Mouse (Mus musculus) spleen, postnatal 14 days (tissue): Measurements from ENCODE around the gene Macrod2.

Experiments used
- DNase-seq, 2 experiments: peaks; one replicate each; pipeline ENCODE4 v3.0.0; 2021 to 2022; ENCODE audit warnings: low spot score in 2 of 2

Macrod2 gene

GRCm38 (mm10) chr2:141449078-141449680 is 1054.1 kb downstream of the Macrod2 start:
- no peak for DNase-seq

- DNase-seq: no peak
Measured at GRCm38 (mm10) chr2:141463946-141464345, 1068.8 kb downstream of the Macrod2 start.

GRCm38 (mm10) chr2:141472791-141473190 is 1077.7 kb downstream of the Macrod2 start:
- no peak for DNase-seq

- DNase-seq: no peak
Measured at GRCm38 (mm10) chr2:141477585-141477984, 1082.5 kb downstream of the Macrod2 start.

- no peak for DNase-seq
Measured at GRCm38 (mm10) chr2:141490518-141490917, 1095.4 kb downstream of the Macrod2 start.

GRCm38 (mm10) chr2:141505451-141505850 is 1110.3 kb downstream of the Macrod2 start:
- DNase-seq: no peak

- no peak for DNase-seq
Measured at GRCm38 (mm10) chr2:141507929-141508897, 1113.1 kb downstream of the Macrod2 start.

- DNase-seq: no peak
Measured at GRCm38 (mm10) chr2:141514976-141515375, 1119.9 kb downstream of the Macrod2 start.

GRCm38 (mm10) chr2:141522081-141522480 is 1127.0 kb downstream of the Macrod2 start:
- no peak for DNase-seq

GRCm38 (mm10) chr2:141545877-141546276 is 1150.8 kb downstream of the Macrod2 start:
- DNase-seq: no peak

- no peak for DNase-seq
Measured at GRCm38 (mm10) chr2:141551701-141552100, 1156.6 kb downstream of the Macrod2 start.

- DNase-seq: no peak
Measured at GRCm38 (mm10) chr2:141556747-141557146, 1161.6 kb downstream of the Macrod2 start.

GRCm38 (mm10) chr2:141558242-141558827 is 1163.2 kb downstream of the Macrod2 start:
- DNase-seq: no peak

GRCm38 (mm10) chr2:141565986-141566385 is 1170.9 kb downstream of the Macrod2 start:
- DNase-seq: no peak

GRCm38 (mm10) chr2:141571360-141571759 is 1176.3 kb downstream of the Macrod2 start:
- DNase-seq: no peak

GRCm38 (mm10) chr2:141578206-141578605 is 1183.1 kb downstream of the Macrod2 start:
- DNase-seq: no peak

- DNase-seq: no peak
Measured at GRCm38 (mm10) chr2:141582431-141582830, 1187.3 kb downstream of the Macrod2 start.

GRCm38 (mm10) chr2:141582933-141583332 is 1187.8 kb downstream of the Macrod2 start:
- DNase-seq: no peak

GRCm38 (mm10) chr2:141587290-141587689 is 1192.2 kb downstream of the Macrod2 start:
- no peak for DNase-seq

GRCm38 (mm10) chr2:141591326-141591725 is 1196.2 kb downstream of the Macrod2 start:
- DNase-seq: no peak

- no peak for DNase-seq
Measured at GRCm38 (mm10) chr2:141594811-141595210, 1199.7 kb downstream of the Macrod2 start.

GRCm38 (mm10) chr2:141617721-141618120 is 1222.6 kb downstream of the Macrod2 start:
- no peak for DNase-seq
